Mouse (Mus musculus) spleen, postnatal 4 days (tissue): ENCODE data around the gene 4930558C23Rik.
A peak's percentile ranks its signal among the peaks of the same experiment; 100 is the strongest.
"Not testable (repeated sequence)": the region's sequence is repeated elsewhere in the genome, so short reads cannot be mapped to it uniquely, and the experiment has no call there.

ENCODE experiments used
- DNase-seq, 2 experiments: peaks; one replicate each; pipeline ENCODE4 v3.0.0; 2022; ENCODE audit warnings: low spot score in 2 of 2

Gene 4930558C23Rik

GRCm38 (mm10) chr3:95402741-95403140 is at the start of gene 4930558C23Rik:
TSS of gene 4930558C23Rik (minus strand) at chr3:95402841.
- no peak for DNase-seq

GRCm38 (mm10) chr3:95450915-95451314 is 48.3 kb upstream of the 4930558C23Rik start:
- no peak for DNase-seq

GRCm38 (mm10) chr3:95450408-95450807 is 47.8 kb upstream of the 4930558C23Rik start:
- DNase-seq = peak; percentile 38 to 71

- DNase-seq = no peak
Measured at GRCm38 (mm10) chr3:95445311-95445710, 42.7 kb upstream of the 4930558C23Rik start.

- no peak for DNase-seq
Measured at GRCm38 (mm10) chr3:95442406-95443117, 39.9 kb upstream of the 4930558C23Rik start.

GRCm38 (mm10) chr3:95439670-95440069 is 37.0 kb upstream of the 4930558C23Rik start:
- DNase-seq = no peak

- not testable (repeated sequence) for DNase-seq
Measured at GRCm38 (mm10) chr3:95438636-95439035, 36.0 kb upstream of the 4930558C23Rik start.

GRCm38 (mm10) chr3:95435561-95435960 is 32.9 kb upstream of the 4930558C23Rik start:
- DNase-seq = no peak

- no peak for DNase-seq
Measured at GRCm38 (mm10) chr3:95434983-95435370, 32.3 kb upstream of the 4930558C23Rik start.

- peak; percentile 89 to 92 for DNase-seq
Measured at GRCm38 (mm10) chr3:95434136-95434982, 31.7 kb upstream of the 4930558C23Rik start, which contains the start of gene Arnt. TSS of gene Arnt (plus strand) at chr3:95434388.

- no peak for DNase-seq
Measured at GRCm38 (mm10) chr3:95433301-95433915, 30.8 kb upstream of the 4930558C23Rik start.

GRCm38 (mm10) chr3:95428423-95428822 is 25.8 kb upstream of the 4930558C23Rik start:
- not testable (repeated sequence) for DNase-seq

- peak in 1 of 2 experiments; percentile 69 for DNase-seq
Measured at GRCm38 (mm10) chr3:95427891-95428238, 25.2 kb upstream of the 4930558C23Rik start.

- DNase-seq = not testable (repeated sequence)
Measured at GRCm38 (mm10) chr3:95427117-95427890, 24.7 kb upstream of the 4930558C23Rik start.

GRCm38 (mm10) chr3:95426476-95426875 is 23.8 kb upstream of the 4930558C23Rik start:
- DNase-seq = not testable (repeated sequence)

- DNase-seq = no peak
Measured at GRCm38 (mm10) chr3:95417866-95418265, 15.2 kb upstream of the 4930558C23Rik start.

GRCm38 (mm10) chr3:95412268-95412667 is 9.6 kb upstream of the 4930558C23Rik start:
- no peak for DNase-seq

- no peak for DNase-seq
Measured at GRCm38 (mm10) chr3:95408852-95409251, 6.2 kb upstream of the 4930558C23Rik start.

GRCm38 (mm10) chr3:95407728-95408127 is 5.1 kb upstream of the 4930558C23Rik start:
- DNase-seq = no peak

- no peak for DNase-seq
Measured at GRCm38 (mm10) chr3:95394385-95394784, 8.3 kb downstream of the 4930558C23Rik start.

- DNase-seq = peak in 1 of 2 experiments; percentile 20
Measured at GRCm38 (mm10) chr3:95385401-95386075, 17.1 kb downstream of the 4930558C23Rik start.
